Mouse (Mus musculus) liver, postnatal 0 days (tissue): ENCODE results near the gene Cnnm2. TPM values are rescaled to one million over a fixed set of nuclear protein-coding genes. Genes with fewer than 3 reads are reported as not detected.

Experiments
- ATAC-seq: fragments of 200-750 bp; cut with Nextera tagmentation; 2 replicates; pipeline ENCODE4 v1.8.0; 2017; ENCODE audit warnings: mild to moderate bottlenecking, moderate library complexity
- DNase-seq: peaks from one replicate; pipeline ENCODE4 v3.0.0-alpha.2; 2016
- H3K27ac ChIP-seq: fragments of 300-500 bp; sonication (generic); 2 replicates; pipeline ENCODE4 v1.5.1; 2014; ENCODE audit warnings: antibody characterized with exemption, moderate library complexity, mild to moderate bottlenecking, low read depth
- H3K27me3 ChIP-seq: fragments of 300-500 bp; sonication (generic); 2 replicates; pipeline ENCODE4 v1.6.1; 2014; ENCODE audit warnings: low read length, control low read depth, mixed read lengths; ENCODE audit not compliant: insufficient read depth
- H3K36me3 ChIP-seq: fragments of 300-500 bp; sonication (generic); replicated peaks from 2 replicates; pipeline ENCODE4 v1.6.1; 2014; ENCODE audit warnings: mild to moderate bottlenecking, control low read depth, low read length, moderate library complexity, mixed read lengths; ENCODE audit not compliant: insufficient read depth
- H3K4me1 ChIP-seq: fragments of 300-500 bp; sonication (generic); 2 replicates; pipeline ENCODE4 v1.6.1; 2014; ENCODE audit warnings: antibody characterized with exemption, mild to moderate bottlenecking, control low read depth; ENCODE audit not compliant: insufficient read depth
- H3K4me2 ChIP-seq: fragments of 300-500 bp; sonication (generic); 2 replicates; pipeline ENCODE4 v1.6.1; 2014; ENCODE audit warnings: low read depth, mild to moderate bottlenecking, low read length, moderate library complexity, mixed read lengths
- H3K4me3 ChIP-seq: fragments of 300-500 bp; sonication (generic); 2 replicates; pipeline ENCODE4 v1.5.1; 2014; ENCODE audit warnings: low read depth, low read length
- H3K9ac ChIP-seq: fragments of 300-500 bp; sonication (generic); replicated peaks from 2 replicates; pipeline ENCODE4 v1.6.1; 2014; ENCODE audit warnings: mild to moderate bottlenecking, moderate library complexity
- H3K9me3 ChIP-seq: fragments of 300-500 bp; sonication (generic); 2 replicates; pipeline ENCODE4 v1.6.1; 2016; ENCODE audit warnings: mild to moderate bottlenecking, control low read depth, low read length, mixed read lengths
- CTCF ChIP-seq: sonication (generic); IDR thresholded peaks from 2 replicates; pipeline ENCODE4 v1.5.1; 2016; ENCODE audit warnings: antibody characterized with exemption, low read depth
- EP300 ChIP-seq: IDR thresholded peaks from 2 replicates; pipeline ENCODE4 v1.6.1; 2016; ENCODE audit warnings: antibody characterized with exemption, low read depth, mild to moderate bottlenecking
- WGBS: fragments of 180-500 bp; shearing (Covaris S2); extraction: QIAGEN DNeasy Blood & Tissue Kit; methylation state at CpG from one replicate; pipeline ENCODE4 v1.1.7; 2014; ENCODE audit not compliant: insufficient replicate concordance; 5-methylcytosine and 5-hydroxymethylcytosine counted together
- polyA plus RNA-seq: library from polyadenylated mRNA; unstranded; fragments of >200 nt; fragmentation: Nextera tagmentation; extraction: Ambion mirVana; gene quantifications from 2 replicates; pipeline ENCODE4 v1.2.1, GENCODE M21; 2015

The Cnnm2 gene
- polyA plus RNA-seq, 1 experiment from 2014 or later = 1.6 TPM

GRCm38 (mm10) chr19:46885365-46885764 is 124.0 kb downstream of the Cnnm2 start:
- no peaks in the 10 kb centered on the region for H3K27me3 ChIP-seq
- H3K9ac ChIP-seq = no peak overlapping the region
- no peak for ATAC-seq
- no peak overlapping the region for H3K4me3 ChIP-seq
- WGBS = 89% methylated on average over 4 of the region's 4 CpGs
- no peak overlapping the region for H3K4me2 ChIP-seq
- H3K4me1 ChIP-seq = no peaks in the 10 kb centered on the region
- H3K27ac ChIP-seq = no peak overlapping the region
- no peak for DNase-seq
- no peaks in the 10 kb centered on the region for H3K9me3 ChIP-seq
- TF ChIP-seq CTCF (no peak), EP300 (no peak)
- H3K36me3 ChIP-seq = peaks cover 68% of the 10 kb centered on the region

GRCm38 (mm10) chr19:46886826-46887225 is 125.4 kb downstream of the Cnnm2 start:
- no peak for TF ChIP-seq CTCF
- Histone ChIP-seq H3K9ac (no peak overlapping the region), H3K27me3 (no peaks in the 10 kb centered on the region), H3K4me2 (no peak overlapping the region), H3K36me3 (peaks cover 81% of the 10 kb centered on the region), H3K4me3 (no peak overlapping the region), H3K9me3 (no peaks in the 10 kb centered on the region), H3K4me1 (no peaks in the 10 kb centered on the region), H3K27ac (no peak overlapping the region)
- DNase-seq (no peak), ATAC-seq (no peak)
- 88% methylated on average over 7 of the region's 7 CpGs for WGBS

GRCm38 (mm10) chr19:46887811-46888527 is 126.6 kb downstream of the Cnnm2 start:
- peak; percentile 25; the same call in 1 of the 2 replicates for ATAC-seq

GRCm38 (mm10) chr19:46889666-46890065 is 128.3 kb downstream of the Cnnm2 start:
- TF ChIP-seq EP300 (no peak), CTCF (no peak)
- ATAC-seq = no peak

More at GRCm38 (mm10) chr19:46887811-46888527, 126.6 kb downstream of the Cnnm2 start:
- Histone ChIP-seq H3K27ac (peak overlapping the region; percentile 6; the same call in 1 of the 2 replicates), H3K4me1 (no peaks in the 10 kb centered on the region), H3K9me3 (no peaks in the 10 kb centered on the region), H3K27me3 (no peaks in the 10 kb centered on the region), H3K9ac (no peak overlapping the region), H3K4me2 (no peak overlapping the region), H3K36me3 (peaks cover 90% of the 10 kb centered on the region), H3K4me3 (no peak overlapping the region)
- no peak for DNase-seq
- WGBS = 30% methylated on average over 14 of the region's 14 CpGs
- TF ChIP-seq EP300 (peak; percentile 59), CTCF (no peak)

GRCm38 (mm10) chr19:46890657-46891056 is 129.3 kb downstream of the Cnnm2 start:
- DNase-seq = no peak
- Histone ChIP-seq H3K9ac (no peak overlapping the region), H3K4me3 (no peak overlapping the region), H3K36me3 (peaks cover 82% of the 10 kb centered on the region), H3K27me3 (no peaks in the 10 kb centered on the region), H3K9me3 (no peaks in the 10 kb centered on the region), H3K4me1 (no peaks in the 10 kb centered on the region), H3K27ac (no peak overlapping the region), H3K4me2 (no peak overlapping the region)
- WGBS = 87% methylated on average over 8 of the region's 8 CpGs
- TF ChIP-seq CTCF = no peak
- ATAC-seq = no peak

More at GRCm38 (mm10) chr19:46889666-46890065, 128.3 kb downstream of the Cnnm2 start:
- DNase-seq = no peak
- peaks cover 86% of the 10 kb centered on the region for H3K36me3 ChIP-seq
- no peak overlapping the region for H3K9ac ChIP-seq
- no peaks in the 10 kb centered on the region for H3K27me3 ChIP-seq
- H3K27ac ChIP-seq = no peak overlapping the region
- H3K4me2 ChIP-seq = no peak overlapping the region
- 91% methylated on average over 8 of the region's 8 CpGs for WGBS
- no peaks in the 10 kb centered on the region for H3K4me1 ChIP-seq
- H3K9me3 ChIP-seq = no peaks in the 10 kb centered on the region
- H3K4me3 ChIP-seq = no peak overlapping the region

GRCm38 (mm10) chr19:46892856-46893255 is 131.5 kb downstream of the Cnnm2 start:
- TF ChIP-seq EP300 (no peak), CTCF (no peak)
- no peak overlapping the region for H3K4me2 ChIP-seq
- DNase-seq = no peak
- H3K36me3 ChIP-seq = peaks cover 78% of the 10 kb centered on the region
- no peak for ATAC-seq
- H3K4me1 ChIP-seq = no peaks in the 10 kb centered on the region
- 81% methylated on average over 3 of the region's 3 CpGs for WGBS
- no peak overlapping the region for H3K4me3 ChIP-seq
- no peaks in the 10 kb centered on the region for H3K27me3 ChIP-seq
- H3K9ac ChIP-seq = no peak overlapping the region
- H3K9me3 ChIP-seq = 0 out of 2 replicates have a peak, but pooled peaks cover 4% of the 10 kb centered on the region
- H3K27ac ChIP-seq = no peak overlapping the region
